Mouse (Mus musculus) midbrain, embryonic 12.5 days (tissue): ENCODE data around the gene Ttll3. TPM values are rescaled to one million over a fixed set of nuclear protein-coding genes. Genes with fewer than 3 reads are reported as not detected.
A peak's percentile ranks its signal among the peaks of the same experiment; 100 is the strongest.

Experiments used
- ATAC-seq: fragments of 200-750 bp; cut with Nextera tagmentation; 2 replicates; pipeline ENCODE4 v1.8.0; 2017; ENCODE audit warnings: low read depth, moderate TSS enrichment, moderate library complexity; ENCODE audit not compliant: low FRiP score
- H3K27ac ChIP-seq: fragments of 300-500 bp; sonication (generic); replicated peaks from 2 replicates; pipeline ENCODE4 v1.5.1; 2016; ENCODE audit warnings: mild to moderate bottlenecking
- H3K27me3 ChIP-seq: fragments of 300-500 bp; sonication (generic); 2 replicates; pipeline ENCODE4 v1.6.1; 2016; ENCODE audit warnings: mild to moderate bottlenecking
- H3K36me3 ChIP-seq: fragments of 300-500 bp; sonication (generic); 2 replicates; pipeline ENCODE4 v1.6.1; 2016
- H3K4me1 ChIP-seq: fragments of 300-500 bp; sonication (generic); 2 replicates; pipeline ENCODE4 v1.6.1; 2016
- H3K4me2 ChIP-seq: fragments of 300-500 bp; sonication (generic); replicated peaks from 2 replicates; pipeline ENCODE4 v1.6.1; 2016; ENCODE audit warnings: mild to moderate bottlenecking, moderate library complexity
- H3K4me3 ChIP-seq: fragments of 300-500 bp; sonication (generic); 2 replicates; pipeline ENCODE4 v1.5.1; 2016; ENCODE audit warnings: mild to moderate bottlenecking
- H3K9ac ChIP-seq: fragments of 300-500 bp; sonication (generic); replicated peaks from 2 replicates; pipeline ENCODE4 v1.6.1; 2016; ENCODE audit warnings: mild to moderate bottlenecking, moderate library complexity
- H3K9me3 ChIP-seq: fragments of 300-500 bp; sonication (generic); 2 replicates; pipeline ENCODE4 v1.6.1; 2016; ENCODE audit warnings: mild to moderate bottlenecking
- WGBS: fragments of 180-500 bp; shearing (Covaris S2); methylation state at CpG from one replicate; pipeline ENCODE4 v1.1.7; 2016; 5-methylcytosine and 5-hydroxymethylcytosine counted together
- polyA plus RNA-seq: library from polyadenylated mRNA; unstranded; fragments of >200 nt; fragmentation: Nextera tagmentation; extraction: Ambion mirVana; gene quantifications from 2 replicates; pipeline ENCODE4 v1.2.1, GENCODE M21; 2016

Gene Ttll3
- polyA plus RNA-seq, 1 experiment from 2014 or later = 6.3 TPM

- 92% methylated on average over 11 of the region's 11 CpGs for WGBS
These were observed 8.6 kb upstream of the Ttll3 start for GRCm38 (mm10) chr6:113380480-113380879.

GRCm38 (mm10) chr6:113384351-113384927, 4.6 kb upstream of the Ttll3 start:
- Histone ChIP-seq H3K4me2 (no peak overlapping the region), H3K9me3 (no peaks in the 10 kb centered on the region), H3K36me3 (peaks cover 86% of the 10 kb centered on the region), H3K4me3 (no peak overlapping the region), H3K27me3 (no peaks in the 10 kb centered on the region), H3K27ac (no peak overlapping the region), H3K9ac (no peak overlapping the region), H3K4me1 (peaks cover 3% of the 10 kb centered on the region; the same call in 1 of the 2 replicates)
- WGBS = 88% methylated on average over 8 of the region's 8 CpGs
- ATAC-seq = no peak

More at GRCm38 (mm10) chr6:113380480-113380879, 8.6 kb upstream of the Ttll3 start:
- no peak overlapping the region for H3K27ac ChIP-seq
- ATAC-seq = no peak
- no peak overlapping the region for H3K4me3 ChIP-seq
- no peak overlapping the region for H3K9ac ChIP-seq
- H3K36me3 ChIP-seq = peaks cover 53% of the 10 kb centered on the region
- H3K9me3 ChIP-seq = no peaks in the 10 kb centered on the region
- H3K4me1 ChIP-seq = peaks cover 21% of the 10 kb centered on the region
- H3K4me2 ChIP-seq = no peak overlapping the region
- no peaks in the 10 kb centered on the region for H3K27me3 ChIP-seq

- ATAC-seq = no peak
- H3K9me3 ChIP-seq = no peaks in the 10 kb centered on the region
- no peak overlapping the region for H3K27ac ChIP-seq
- no peak overlapping the region for H3K4me2 ChIP-seq
- WGBS = 89% methylated on average over 11 of the region's 11 CpGs
- H3K36me3 ChIP-seq = peaks cover 94% of the 10 kb centered on the region
- no peaks in the 10 kb centered on the region for H3K27me3 ChIP-seq
- H3K4me3 ChIP-seq = no peak overlapping the region
- no peak overlapping the region for H3K9ac ChIP-seq
- no peaks in the 10 kb centered on the region for H3K4me1 ChIP-seq
These were observed 3.8 kb upstream of the Ttll3 start for GRCm38 (mm10) chr6:113385160-113385714.

GRCm38 (mm10) chr6:113386025-113386424, 3.0 kb upstream of the Ttll3 start:
- ATAC-seq = no peak
- no peak overlapping the region for H3K9ac ChIP-seq
- H3K27me3 ChIP-seq = no peaks in the 10 kb centered on the region
- H3K4me1 ChIP-seq = no peaks in the 10 kb centered on the region; the same call in 1 of the 2 replicates
- no peak overlapping the region for H3K27ac ChIP-seq
- no peaks in the 10 kb centered on the region for H3K9me3 ChIP-seq
- no peak overlapping the region for H3K4me2 ChIP-seq
- WGBS = 91% methylated on average over 3 of the region's 3 CpGs
- H3K4me3 ChIP-seq = no peak overlapping the region
- H3K36me3 ChIP-seq = peaks cover 88% of the 10 kb centered on the region

- WGBS = 85% methylated on average over 3 of the region's 3 CpGs
- Histone ChIP-seq H3K9me3 (no peaks in the 10 kb centered on the region), H3K27ac (no peak overlapping the region), H3K27me3 (no peaks in the 10 kb centered on the region), H3K4me2 (no peak overlapping the region), H3K9ac (no peak overlapping the region), H3K4me3 (no peak overlapping the region), H3K4me1 (peaks cover 15% of the 10 kb centered on the region), H3K36me3 (peaks cover 53% of the 10 kb centered on the region)
- no peak for ATAC-seq
These were observed 1.7 kb downstream of the Ttll3 start for GRCm38 (mm10) chr6:113390715-113391114.

- H3K36me3 ChIP-seq = peaks cover 41% of the 10 kb centered on the region
- ATAC-seq = peak; percentile 21; the same call in 1 of the 2 replicates
- 24% methylated on average over 10 of the region's 10 CpGs for WGBS
These were observed 2.9 kb downstream of the Ttll3 start for GRCm38 (mm10) chr6:113392015-113392386.

GRCm38 (mm10) chr6:113392387-113393071, 3.5 kb downstream of the Ttll3 start:
- peaks cover 36% of the 10 kb centered on the region for H3K36me3 ChIP-seq
- ATAC-seq = peak; percentile 92
- H3K27me3 ChIP-seq = no peaks in the 10 kb centered on the region
- H3K27ac ChIP-seq = peak overlapping the region; percentile 74
- peak overlapping the region; percentile 46 for H3K4me3 ChIP-seq
- peak overlapping the region; percentile 66 for H3K4me2 ChIP-seq
- WGBS = under 1% methylated on average over 50 of the region's 51 CpGs
- peak overlapping the region; percentile 58 for H3K9ac ChIP-seq
- H3K4me1 ChIP-seq = peaks cover 15% of the 10 kb centered on the region
- no peaks in the 10 kb centered on the region for H3K9me3 ChIP-seq

More at GRCm38 (mm10) chr6:113392015-113392386, 2.9 kb downstream of the Ttll3 start:
- Histone ChIP-seq H3K4me2 (peak overlapping the region; percentile 66), H3K4me3 (peak overlapping the region; percentile 46), H3K9me3 (no peaks in the 10 kb centered on the region), H3K4me1 (peaks cover 15% of the 10 kb centered on the region), H3K9ac (peak overlapping the region; percentile 58), H3K27me3 (no peaks in the 10 kb centered on the region), H3K27ac (peak overlapping the region; percentile 74)

GRCm38 (mm10) chr6:113393951-113394350, 4.9 kb downstream of the Ttll3 start:
- Histone ChIP-seq H3K4me2 (no peak overlapping the region), H3K27me3 (no peaks in the 10 kb centered on the region), H3K27ac (no peak overlapping the region), H3K9me3 (no peaks in the 10 kb centered on the region), H3K36me3 (peaks cover 22% of the 10 kb centered on the region), H3K4me1 (peaks cover 15% of the 10 kb centered on the region), H3K9ac (no peak overlapping the region), H3K4me3 (no peak overlapping the region)
- 88% methylated on average over 6 of the region's 6 CpGs for WGBS
- ATAC-seq = no peak

GRCm38 (mm10) chr6:113394811-113395210, 5.8 kb downstream of the Ttll3 start:
- peaks cover 13% of the 10 kb centered on the region for H3K36me3 ChIP-seq
- H3K4me1 ChIP-seq = peaks cover 15% of the 10 kb centered on the region
- no peak overlapping the region for H3K9ac ChIP-seq
- no peaks in the 10 kb centered on the region for H3K9me3 ChIP-seq
- no peak overlapping the region for H3K4me2 ChIP-seq
- ATAC-seq = no peak
- no peak overlapping the region for H3K27ac ChIP-seq
- H3K27me3 ChIP-seq = no peaks in the 10 kb centered on the region
- H3K4me3 ChIP-seq = no peak overlapping the region
- 94% methylated on average over 11 of the region's 11 CpGs for WGBS

GRCm38 (mm10) chr6:113395501-113395900, 6.4 kb downstream of the Ttll3 start:
- Histone ChIP-seq H3K4me2 (no peak overlapping the region), H3K27me3 (no peaks in the 10 kb centered on the region), H3K9me3 (no peaks in the 10 kb centered on the region), H3K9ac (no peak overlapping the region), H3K4me3 (no peak overlapping the region), H3K27ac (no peak overlapping the region), H3K4me1 (peaks cover 15% of the 10 kb centered on the region), H3K36me3 (peaks cover 8% of the 10 kb centered on the region)
- 97% methylated on average over 6 of the region's 6 CpGs for WGBS
- no peak for ATAC-seq

GRCm38 (mm10) chr6:113396270-113397030, 7.4 kb downstream of the Ttll3 start:
- Histone ChIP-seq H3K4me1 (peaks cover 13% of the 10 kb centered on the region), H3K27me3 (no peaks in the 10 kb centered on the region), H3K4me2 (no peak overlapping the region), H3K9me3 (no peaks in the 10 kb centered on the region), H3K27ac (no peak overlapping the region), H3K9ac (no peak overlapping the region), H3K36me3 (peaks cover 12% of the 10 kb centered on the region), H3K4me3 (no peak overlapping the region)
- WGBS = 85% methylated on average over 10 of the region's 10 CpGs
- ATAC-seq = no peak

GRCm38 (mm10) chr6:113402094-113402493, 13.0 kb downstream of the Ttll3 start:
- WGBS = 92% methylated on average over 13 of the region's 13 CpGs
- Histone ChIP-seq H3K4me3 (no peak overlapping the region), H3K27me3 (no peaks in the 10 kb centered on the region), H3K36me3 (peaks cover 6% of the 10 kb centered on the region; the same call in 1 of the 2 replicates), H3K4me2 (no peak overlapping the region), H3K27ac (no peak overlapping the region), H3K9ac (no peak overlapping the region), H3K9me3 (no peaks in the 10 kb centered on the region), H3K4me1 (no peaks in the 10 kb centered on the region)
- no peak for ATAC-seq
